Mouse (Mus musculus) hindbrain, embryonic 16.5 days (tissue): ENCODE measurements around the gene Dnaaf5. TPM values are rescaled to one million over a fixed set of nuclear protein-coding genes. Genes with fewer than 3 reads are reported as not detected.
A peak's percentile ranks its signal among the peaks of the same experiment; 100 is the strongest.

ENCODE experiments used
- ATAC-seq: fragments of 200-750 bp; cut with Nextera tagmentation; 2 replicates; pipeline ENCODE4 v1.8.0; 2017; ENCODE audit warnings: moderate TSS enrichment, moderate library complexity
- H3K27ac ChIP-seq: fragments of 300-500 bp; sonication (generic); 2 replicates; pipeline ENCODE4 v1.5.1; 2014; ENCODE audit warnings: low read depth, mild to moderate bottlenecking, control low read depth, low read length, moderate library complexity
- H3K27me3 ChIP-seq: fragments of 300-500 bp; sonication (generic); replicated peaks from 2 replicates; pipeline ENCODE4 v1.6.1; 2014; ENCODE audit warnings: low read length; ENCODE audit not compliant: control insufficient read depth, insufficient read depth
- H3K36me3 ChIP-seq: fragments of 300-500 bp; sonication (generic); 2 replicates; pipeline ENCODE4 v1.6.1; 2014; ENCODE audit warnings: mild to moderate bottlenecking, low read length, moderate library complexity, mixed read lengths; ENCODE audit not compliant: control insufficient read depth, insufficient read depth
- H3K4me1 ChIP-seq: fragments of 300-500 bp; sonication (generic); 2 replicates; pipeline ENCODE4 v1.6.1; 2014; ENCODE audit warnings: low read depth, low read length; ENCODE audit not compliant: control insufficient read depth, insufficient read depth
- H3K4me2 ChIP-seq: fragments of 300-500 bp; sonication (generic); 2 replicates; pipeline ENCODE4 v1.6.1; 2014; ENCODE audit warnings: mild to moderate bottlenecking, low read length, control low read depth, moderate library complexity
- H3K4me3 ChIP-seq: fragments of 300-500 bp; sonication (generic); 2 replicates; pipeline ENCODE4 v1.5.1; 2014; ENCODE audit warnings: mild to moderate bottlenecking, low read length, control low read depth, moderate library complexity
- H3K9ac ChIP-seq: fragments of 300-500 bp; sonication (generic); 2 replicates; pipeline ENCODE4 v1.6.1; 2014; ENCODE audit warnings: low read depth, mild to moderate bottlenecking, control low read depth, low read length, moderate library complexity
- H3K9me3 ChIP-seq: fragments of 300-500 bp; sonication (generic); 2 replicates; pipeline ENCODE4 v1.6.1; 2014; ENCODE audit warnings: mild to moderate bottlenecking, low read length, moderate library complexity; ENCODE audit not compliant: control insufficient read depth
- WGBS: fragments of 180-500 bp; shearing (Covaris S2); extraction: QIAGEN DNeasy Blood & Tissue Kit; methylation state at CpG from one replicate; pipeline ENCODE4 v1.1.7; 2014; 5-methylcytosine and 5-hydroxymethylcytosine counted together
- polyA plus RNA-seq: library from polyadenylated mRNA; unstranded; fragments of >200 nt; fragmentation: Nextera tagmentation; extraction: Ambion mirVana; gene quantifications from 2 replicates; pipeline ENCODE4 v1.2.1, GENCODE M21; 2015

Gene Dnaaf5
- polyA plus RNA-seq, 1 experiment from 2014 or later: 2.6 TPM

DNA sequence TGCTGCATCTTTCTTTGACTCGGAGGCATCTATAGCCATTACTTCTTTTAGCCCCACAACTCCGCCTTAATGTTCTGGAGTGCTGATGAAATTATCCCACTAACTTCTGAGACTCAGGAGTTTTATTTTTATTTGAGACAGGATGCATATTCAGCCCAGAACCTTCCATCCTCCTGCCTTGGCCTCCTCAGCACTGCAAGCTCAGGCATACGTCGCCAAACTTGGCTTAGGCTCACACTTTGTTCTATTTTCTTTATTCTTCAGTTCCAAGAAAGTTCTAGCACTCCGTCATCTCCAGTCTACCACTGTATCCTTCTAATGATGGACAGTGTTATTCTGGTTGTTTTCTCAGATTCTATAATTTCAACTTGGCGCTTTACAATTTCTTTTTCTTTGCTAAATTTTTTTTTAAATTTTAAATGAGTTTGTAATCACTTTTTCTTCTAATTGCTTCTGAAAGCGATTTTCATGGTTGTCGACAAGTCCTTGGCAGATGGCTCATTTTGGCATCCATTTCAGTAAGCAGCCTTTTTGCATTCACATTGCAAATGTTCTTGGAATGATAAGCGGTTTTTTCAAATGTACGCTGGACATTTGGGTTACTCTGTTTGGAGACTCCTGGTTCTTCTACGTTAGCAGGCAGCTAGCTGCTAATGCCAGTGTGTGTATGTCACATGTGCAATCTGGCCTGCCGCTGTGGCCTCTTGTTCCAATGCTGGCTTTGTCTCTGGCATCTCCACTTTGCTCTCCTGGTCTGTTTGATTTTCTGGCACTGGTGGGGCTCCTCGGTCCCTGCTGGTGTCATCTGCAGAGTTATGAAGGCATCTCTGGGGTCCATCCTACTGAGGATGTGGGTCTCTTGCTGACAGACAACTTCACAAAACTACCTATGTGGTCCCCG is 2.6 kb upstream of the Dnaaf5 start:
- Histone ChIP-seq H3K9me3 (no peaks in the 10 kb centered on the region), H3K4me2 (no peak overlapping the region), H3K27ac (no peak overlapping the region), H3K4me3 (no peak overlapping the region), H3K27me3 (no peaks in the 10 kb centered on the region), H3K9ac (no peak overlapping the region), H3K36me3 (0 out of 2 replicates have a peak, but pooled peaks cover 2% of the 10 kb centered on the region), H3K4me1 (peaks cover 17% of the 10 kb centered on the region)
- WGBS: 70% methylated on average over 14 of the region's 14 CpGs
- ATAC-seq: no peak

DNA sequence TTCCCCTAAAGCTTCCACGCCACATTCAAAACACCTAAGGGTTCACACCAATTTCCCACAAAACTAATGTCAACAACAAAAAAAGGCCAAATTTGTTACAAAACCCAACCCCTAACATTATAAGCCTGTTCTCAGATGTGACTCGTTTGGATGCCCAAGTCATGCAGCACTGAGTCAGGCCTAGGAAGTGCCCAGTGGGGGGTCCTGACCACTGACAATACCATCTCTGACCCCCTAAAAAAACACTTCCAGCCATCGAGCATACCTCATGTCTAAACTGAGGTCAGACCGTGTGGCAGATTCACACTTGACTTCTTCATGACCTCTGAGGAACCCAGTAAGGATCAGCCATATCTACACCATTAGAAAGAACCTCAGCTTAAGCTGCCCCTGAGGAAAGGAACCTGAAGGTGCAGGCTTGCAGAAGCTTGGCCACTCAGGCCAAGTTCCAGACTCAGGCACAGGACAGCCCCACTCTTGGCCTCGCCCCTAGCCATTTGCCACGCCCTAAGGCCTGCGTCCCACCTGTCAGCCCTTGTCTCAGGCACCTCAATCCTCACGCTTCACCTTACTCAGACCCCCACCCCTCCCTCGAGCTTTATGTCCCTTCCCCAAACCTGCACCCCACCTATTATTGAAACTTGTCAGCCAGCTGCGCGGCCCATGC is 884 bp upstream of the Dnaaf5 start:
- peak overlapping the region; percentile 95 for H3K4me2 ChIP-seq
- H3K36me3 ChIP-seq: peaks cover 12% of the 10 kb centered on the region; the same call in 1 of the 2 replicates
- H3K27me3 ChIP-seq: no peaks in the 10 kb centered on the region
- peaks cover 17% of the 10 kb centered on the region for H3K4me1 ChIP-seq
- peak overlapping the region; percentile 60 for H3K9ac ChIP-seq
- WGBS: 25% methylated on average over 11 of the region's 11 CpGs
- peak; percentile 19 for ATAC-seq
- H3K4me3 ChIP-seq: peak overlapping the region; percentile 87
- peak overlapping the region; percentile 76 for H3K27ac ChIP-seq
- no peaks in the 10 kb centered on the region for H3K9me3 ChIP-seq

DNA sequence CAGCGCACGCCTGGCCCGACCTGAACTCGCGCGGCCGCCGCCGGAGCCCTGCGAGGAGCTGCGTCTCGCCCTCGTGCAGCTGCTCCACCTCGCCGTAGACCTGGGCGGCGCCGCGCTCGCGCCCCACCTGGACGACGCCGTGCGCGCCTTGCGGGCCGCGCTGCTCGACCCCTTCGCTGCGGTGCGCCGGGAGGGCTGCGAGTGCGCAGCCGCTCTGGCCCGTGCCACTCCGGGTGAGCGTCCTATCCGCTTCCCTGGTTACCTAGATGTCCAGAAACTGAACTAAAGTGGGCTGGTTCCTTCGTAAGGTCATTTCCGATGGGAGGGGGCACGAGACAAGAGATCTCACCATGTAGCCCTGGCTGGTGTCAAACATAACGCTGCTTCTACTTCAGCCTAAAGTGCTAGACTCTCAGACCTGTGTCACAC is 594 bp downstream of the Dnaaf5 start:
- Histone ChIP-seq H3K4me2 (peak overlapping the region; percentile 95), H3K27me3 (no peaks in the 10 kb centered on the region), H3K4me3 (peak overlapping the region; percentile 87), H3K4me1 (peaks cover 17% of the 10 kb centered on the region), H3K36me3 (peaks cover 17% of the 10 kb centered on the region), H3K9ac (peak overlapping the region; percentile 80), H3K27ac (peak overlapping the region; percentile 67; the same call in 1 of the 2 replicates), H3K9me3 (no peaks in the 10 kb centered on the region)
- peak; percentile 7 for ATAC-seq
- WGBS: 0% methylated on average over 31 of the region's 45 CpGs

DNA sequence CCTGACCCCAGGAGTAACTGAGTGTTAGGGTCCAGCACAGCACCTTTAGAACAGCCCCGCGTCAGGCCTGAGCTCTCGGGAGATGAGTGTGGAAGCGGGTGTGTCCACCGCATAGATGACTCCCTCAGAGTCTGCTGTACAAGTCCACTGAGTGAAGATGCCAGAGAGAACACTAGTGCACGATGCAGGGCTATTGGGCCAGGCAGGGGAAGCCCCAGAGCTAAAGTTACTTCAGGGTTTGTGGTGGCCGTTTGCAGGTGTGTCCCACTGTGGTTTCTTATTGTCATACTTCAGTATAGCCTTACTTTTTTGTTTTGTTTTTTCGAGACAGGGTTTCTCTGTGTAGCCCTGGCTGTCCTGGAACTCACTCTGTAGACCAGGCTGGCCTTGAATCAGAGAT is 10.9 kb downstream of the Dnaaf5 start:
- Histone ChIP-seq H3K27me3 (no peaks in the 10 kb centered on the region), H3K9ac (no peak overlapping the region), H3K36me3 (peaks cover 17% of the 10 kb centered on the region), H3K4me1 (no peaks in the 10 kb centered on the region), H3K4me2 (no peak overlapping the region), H3K9me3 (no peaks in the 10 kb centered on the region), H3K27ac (no peak overlapping the region), H3K4me3 (no peak overlapping the region)
- 91% methylated on average over 8 of the region's 8 CpGs for WGBS
- ATAC-seq: no peak

DNA sequence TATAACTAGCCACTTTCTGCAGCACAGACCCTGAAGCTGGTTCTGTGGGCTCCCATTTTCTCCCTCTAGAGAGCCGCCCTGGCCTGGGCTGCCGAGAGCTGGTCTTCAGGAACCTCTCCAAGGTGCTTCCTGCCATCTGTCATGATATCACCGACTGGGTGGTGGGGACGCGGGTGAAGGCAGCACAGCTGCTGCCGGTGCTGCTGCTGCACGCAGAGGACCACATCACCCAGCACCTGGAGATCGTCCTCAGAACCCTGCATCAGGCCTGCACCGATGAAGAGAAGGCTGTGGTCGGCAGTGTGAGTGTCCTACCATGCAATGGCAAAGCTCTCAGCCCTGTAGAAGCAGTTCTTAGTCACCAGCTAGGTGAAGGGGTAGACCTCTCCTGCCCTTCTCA is 11.6 kb downstream of the Dnaaf5 start:
- Histone ChIP-seq H3K9ac (no peak overlapping the region), H3K4me3 (no peak overlapping the region), H3K4me2 (no peak overlapping the region), H3K9me3 (no peaks in the 10 kb centered on the region), H3K4me1 (no peaks in the 10 kb centered on the region), H3K27ac (no peak overlapping the region), H3K36me3 (peaks cover 19% of the 10 kb centered on the region), H3K27me3 (no peaks in the 10 kb centered on the region)
- 94% methylated on average over 10 of the region's 10 CpGs for WGBS
- no peak for ATAC-seq

DNA sequence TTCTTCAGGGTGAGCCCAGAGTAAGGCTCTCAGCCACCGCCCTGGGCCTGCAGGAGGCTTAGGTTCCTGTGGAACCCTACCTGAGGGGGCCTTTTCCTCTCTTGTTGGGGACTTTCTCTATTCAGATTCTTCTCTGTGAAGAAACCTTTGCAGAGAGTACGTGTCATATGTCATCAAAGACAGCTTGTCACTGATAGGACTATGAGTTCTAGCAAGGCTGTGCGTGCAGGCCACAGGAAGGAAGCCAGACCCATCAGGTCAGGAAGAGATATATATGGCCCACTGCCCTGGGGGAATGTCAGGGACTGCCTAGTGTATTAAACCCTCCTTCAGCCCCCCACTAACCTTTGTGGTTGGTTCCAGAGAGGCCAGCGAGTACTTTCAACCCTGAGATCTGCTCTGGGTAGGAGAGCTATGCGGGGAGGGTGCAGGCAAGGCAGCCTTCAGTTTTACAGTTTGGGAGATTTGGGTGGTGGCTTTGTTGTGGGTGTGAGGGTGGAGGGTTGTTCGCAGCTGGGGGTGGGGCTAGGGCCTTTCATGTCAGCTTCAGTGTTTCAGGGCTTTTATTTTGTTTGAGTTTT is 16.8 kb downstream of the Dnaaf5 start:
- Histone ChIP-seq H3K27me3 (no peaks in the 10 kb centered on the region), H3K4me1 (no peaks in the 10 kb centered on the region), H3K27ac (no peak overlapping the region), H3K36me3 (peaks cover 19% of the 10 kb centered on the region), H3K9me3 (no peaks in the 10 kb centered on the region), H3K4me3 (no peak overlapping the region), H3K4me2 (no peak overlapping the region), H3K9ac (no peak overlapping the region)
- WGBS: 92% methylated on average over 6 of the region's 6 CpGs
- no peak for ATAC-seq

DNA sequence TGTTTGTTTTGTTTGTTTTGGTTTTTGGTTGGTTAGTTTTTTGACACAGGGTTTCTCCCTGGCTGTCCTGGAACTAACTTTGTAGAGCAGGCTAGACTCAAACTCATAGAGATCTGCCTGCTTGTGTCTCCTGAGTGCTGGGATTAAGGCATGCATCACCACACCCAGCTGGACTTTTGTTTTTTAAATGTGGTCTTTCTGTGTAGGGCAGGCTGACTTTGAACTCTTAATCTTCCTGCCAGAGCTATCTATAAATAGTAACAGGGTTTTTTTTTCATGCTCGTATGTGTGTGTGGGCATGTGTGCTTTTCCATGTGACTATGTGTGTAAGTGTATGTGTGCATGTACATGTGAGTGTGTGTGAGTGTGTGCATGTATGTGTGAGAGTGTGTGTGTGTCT is 17.5 kb downstream of the Dnaaf5 start:
- H3K4me2 ChIP-seq: no peak overlapping the region
- no peaks in the 10 kb centered on the region for H3K27me3 ChIP-seq
- H3K36me3 ChIP-seq: peaks cover 18% of the 10 kb centered on the region
- H3K9ac ChIP-seq: no peak overlapping the region
- WGBS: 64% methylated on average over 1 of the region's 1 CpGs
- H3K4me1 ChIP-seq: no peaks in the 10 kb centered on the region
- ATAC-seq: no peak
- H3K4me3 ChIP-seq: no peak overlapping the region
- H3K9me3 ChIP-seq: no peaks in the 10 kb centered on the region
- H3K27ac ChIP-seq: no peak overlapping the region

DNA sequence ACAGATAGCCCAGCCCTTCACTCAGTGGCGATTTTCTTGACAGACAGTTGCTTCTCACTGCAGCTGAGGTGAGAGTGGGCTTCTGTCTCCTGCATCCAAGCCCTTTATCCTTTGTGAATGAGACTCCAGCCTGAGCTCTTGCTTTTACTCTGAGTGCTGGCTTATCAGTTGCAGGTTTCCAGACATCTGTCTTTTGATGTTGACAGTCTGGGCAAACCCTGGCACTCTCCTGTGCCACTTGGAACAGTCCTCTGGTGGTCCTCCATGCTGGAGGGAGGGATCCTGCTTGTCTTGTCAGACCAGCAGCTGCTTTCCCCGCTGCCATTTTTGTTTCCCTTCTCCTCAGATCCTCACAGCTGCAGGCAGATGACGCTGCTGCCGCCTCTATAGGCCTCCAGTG is 21.9 kb downstream of the Dnaaf5 start:
- ATAC-seq: no peak
- Histone ChIP-seq H3K9ac (no peak overlapping the region), H3K36me3 (peaks cover 9% of the 10 kb centered on the region), H3K9me3 (no peaks in the 10 kb centered on the region), H3K4me3 (no peak overlapping the region), H3K4me2 (no peak overlapping the region), H3K27ac (no peak overlapping the region), H3K27me3 (no peaks in the 10 kb centered on the region), H3K4me1 (peaks cover 11% of the 10 kb centered on the region; the same call in 1 of the 2 replicates)
- 93% methylated on average over 4 of the region's 4 CpGs for WGBS

DNA sequence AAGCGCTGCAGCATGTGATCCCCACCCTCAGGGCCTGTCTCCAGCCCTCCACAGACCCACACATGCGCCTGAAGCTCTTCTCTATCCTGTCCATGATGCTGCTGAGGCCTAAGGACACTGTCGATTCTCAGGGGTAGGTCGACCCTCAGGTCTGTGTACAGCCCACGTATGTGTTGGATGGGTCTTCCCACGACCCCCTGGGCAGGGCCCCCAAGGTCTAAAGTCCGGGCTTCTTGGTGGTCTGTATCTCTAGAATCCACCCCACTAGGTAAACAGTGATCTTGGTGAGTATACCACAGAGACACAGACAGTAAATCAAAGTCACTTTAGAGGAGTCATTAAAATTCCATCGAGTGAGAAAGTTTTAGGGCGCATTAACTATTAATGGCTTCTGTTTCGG is 24.1 kb downstream of the Dnaaf5 start:
- Histone ChIP-seq H3K4me3 (no peak overlapping the region), H3K27me3 (no peaks in the 10 kb centered on the region), H3K4me1 (peaks cover 11% of the 10 kb centered on the region; the same call in 1 of the 2 replicates), H3K4me2 (no peak overlapping the region), H3K9ac (no peak overlapping the region), H3K9me3 (no peaks in the 10 kb centered on the region), H3K36me3 (peaks cover 12% of the 10 kb centered on the region), H3K27ac (peak overlapping the region; percentile 54)
- 63% methylated on average over 10 of the region's 10 CpGs for WGBS
- no peak for ATAC-seq
